Mouse (Mus musculus) heart, embryonic 11.5 days (tissue): ENCODE measurements around the gene Btbd3. TPM values are rescaled to one million over a fixed set of nuclear protein-coding genes. Genes with fewer than 3 reads are reported as not detected.

ENCODE experiments used
- ATAC-seq: fragments of 200-750 bp; cut with Nextera tagmentation; replicated peaks from 2 replicates; pipeline ENCODE4 v1.8.0; 2017; ENCODE audit warnings: moderate library complexity; ENCODE audit not compliant: insufficient number of reproducible peaks, low FRiP score, low TSS enrichment
- H3K27ac ChIP-seq: fragments of 300-500 bp; sonication (generic); 2 replicates; pipeline ENCODE4 v1.5.1; 2014; ENCODE audit warnings: mild to moderate bottlenecking, low read depth, low read length
- H3K27me3 ChIP-seq: fragments of 300-500 bp; sonication (generic); 2 replicates; pipeline ENCODE4 v1.6.1; 2014; ENCODE audit warnings: mild to moderate bottlenecking, low read length, mixed read lengths; ENCODE audit not compliant: control insufficient read depth, insufficient read depth
- H3K36me3 ChIP-seq: fragments of 300-500 bp; sonication (generic); 2 replicates; pipeline ENCODE4 v1.6.1; 2014; ENCODE audit warnings: mild to moderate bottlenecking, low read length, moderate library complexity, mixed read lengths; ENCODE audit not compliant: control insufficient read depth, insufficient read depth
- H3K4me1 ChIP-seq: fragments of 300-500 bp; sonication (generic); 2 replicates; pipeline ENCODE4 v1.6.1; 2014; ENCODE audit warnings: low read length; ENCODE audit not compliant: control insufficient read depth, insufficient read depth
- H3K4me2 ChIP-seq: fragments of 300-500 bp; sonication (generic); 2 replicates; pipeline ENCODE4 v1.6.1; 2014; ENCODE audit warnings: mild to moderate bottlenecking, moderate library complexity
- H3K4me3 ChIP-seq: fragments of 300-500 bp; sonication (generic); 2 replicates; pipeline ENCODE4 v1.5.1; 2014; ENCODE audit warnings: low read depth, low read length
- H3K9ac ChIP-seq: fragments of 300-500 bp; sonication (generic); 2 replicates; pipeline ENCODE4 v1.6.1; 2014; ENCODE audit warnings: mild to moderate bottlenecking, low read depth, low read length, moderate library complexity
- H3K9me3 ChIP-seq: fragments of 300-500 bp; sonication (generic); replicated peaks from 2 replicates; pipeline ENCODE4 v1.6.1; 2016; ENCODE audit warnings: low read length; ENCODE audit not compliant: control insufficient read depth
- WGBS: fragments of 180-500 bp; shearing (Covaris S2); extraction: QIAGEN DNeasy Blood & Tissue Kit; methylation state at CpG from one replicate; pipeline ENCODE4 v1.1.7; 2014; ENCODE audit not compliant: insufficient replicate concordance; 5-methylcytosine and 5-hydroxymethylcytosine counted together
- polyA plus RNA-seq: library from polyadenylated mRNA; unstranded; fragments of >200 nt; fragmentation: Nextera tagmentation; extraction: Ambion mirVana; gene quantifications from 2 replicates; pipeline ENCODE4 v1.2.1, GENCODE M21; 2014

The Btbd3 gene
- polyA plus RNA-seq, 1 experiment from 2014 or later, result 10.5 TPM

- Histone ChIP-seq H3K27ac (peak overlapping the region; percentile 93), H3K4me2 (peak overlapping the region; percentile 77), H3K9ac (peak overlapping the region; percentile 95), H3K4me3 (peak overlapping the region; percentile 89), H3K4me1 (peaks cover 8% of the 10 kb centered on the region; the same call in 1 of the 2 replicates), H3K27me3 (no peaks in the 10 kb centered on the region), H3K36me3 (no peaks in the 10 kb centered on the region), H3K9me3 (no peaks in the 10 kb centered on the region)
- WGBS, result under 1% methylated on average over 49 of the region's 51 CpGs
- ATAC-seq, result peak; percentile 53
Observed at GRCm38 (mm10) chr2:138256851-138257471, 596 bp downstream of the Btbd3 start.

DNA sequence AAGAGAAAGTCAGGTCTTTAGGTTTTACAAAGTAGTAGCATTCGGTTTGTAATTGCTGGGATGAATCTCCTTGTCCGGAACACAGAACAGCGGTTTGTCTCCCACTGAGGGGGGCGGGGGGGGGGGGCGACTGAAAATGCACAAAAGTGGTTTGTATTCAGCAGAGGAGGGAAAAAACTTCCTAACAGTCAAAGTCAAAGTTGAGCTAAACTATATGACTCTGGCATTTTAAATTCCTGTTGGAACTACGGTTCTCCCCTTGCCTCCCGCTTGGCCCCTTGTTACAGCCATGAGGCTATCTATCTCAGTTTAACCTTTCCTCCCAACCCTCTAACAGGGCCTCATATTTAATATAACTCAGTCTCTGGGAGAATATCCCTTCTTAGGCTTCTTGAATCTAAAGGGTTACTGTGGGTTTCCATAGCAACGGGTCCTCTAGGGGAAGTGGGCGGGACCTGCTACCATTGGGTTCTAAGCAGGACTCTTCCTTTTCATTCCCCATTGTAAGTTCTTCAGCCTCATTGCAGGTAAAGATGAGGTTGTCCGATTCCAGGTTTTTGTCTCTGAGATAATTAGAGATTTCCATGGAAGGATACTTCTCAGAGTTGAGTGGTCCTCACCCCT is 1.4 kb downstream of the Btbd3 start:
- ATAC-seq, result no peak
- 2% methylated on average over 10 of the region's 10 CpGs for WGBS
- Histone ChIP-seq H3K4me2 (peak overlapping the region; percentile 77), H3K27me3 (no peaks in the 10 kb centered on the region), H3K9ac (peak overlapping the region; percentile 95), H3K4me1 (peaks cover 14% of the 10 kb centered on the region), H3K36me3 (no peaks in the 10 kb centered on the region), H3K9me3 (no peaks in the 10 kb centered on the region), H3K27ac (no peak overlapping the region), H3K4me3 (peak overlapping the region; percentile 89)

DNA sequence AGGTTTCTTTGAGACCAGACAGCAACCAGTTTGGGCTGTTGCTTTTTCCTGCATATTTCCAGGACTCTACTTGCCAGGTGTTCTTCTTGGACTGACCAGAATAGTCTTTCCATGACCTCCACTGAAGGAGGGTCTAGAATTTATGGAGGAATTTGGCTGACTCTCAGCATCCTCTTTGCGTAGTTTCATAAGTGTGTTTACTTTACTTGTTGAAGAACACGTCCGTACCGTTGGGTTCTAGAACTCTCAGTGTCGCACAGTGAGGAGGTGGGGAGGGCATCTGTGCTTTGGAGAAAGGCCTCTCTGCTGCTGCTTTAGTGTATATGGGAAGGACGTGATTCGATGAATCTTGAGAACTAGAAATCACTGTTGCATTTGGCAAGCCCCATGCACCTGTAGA is 4.8 kb downstream of the Btbd3 start:
- no peaks in the 10 kb centered on the region for H3K36me3 ChIP-seq
- no peak for ATAC-seq
- WGBS, result 89% methylated on average over 7 of the region's 7 CpGs

DNA sequence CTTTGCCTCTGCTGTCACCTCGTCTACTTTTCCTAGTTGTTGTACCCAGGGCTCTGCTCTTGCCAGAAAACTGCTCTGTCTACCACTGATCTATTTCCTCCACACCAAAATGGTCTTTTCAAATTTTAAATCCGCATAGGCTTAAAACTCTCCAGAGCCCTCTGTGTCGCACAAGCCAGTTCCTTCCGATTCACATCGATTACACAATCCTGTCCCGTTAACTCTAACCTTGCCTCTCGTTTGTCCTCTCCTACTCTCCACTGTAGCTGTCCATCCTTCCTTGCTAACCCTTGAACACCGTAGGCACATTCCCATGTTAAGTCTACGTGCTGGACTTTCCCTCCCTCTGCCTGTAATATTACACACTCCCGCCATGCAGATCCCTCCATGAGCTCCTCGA is 6.5 kb downstream of the Btbd3 start:
- H3K4me1 ChIP-seq, result peaks cover 34% of the 10 kb centered on the region
- 72% methylated on average over 11 of the region's 11 CpGs for WGBS
- no peak overlapping the region for H3K4me3 ChIP-seq
- no peak overlapping the region for H3K27ac ChIP-seq
- H3K4me2 ChIP-seq, result peak overlapping the region; percentile 11; the same call in 1 of the 2 replicates
- no peaks in the 10 kb centered on the region for H3K9me3 ChIP-seq
- ATAC-seq, result no peak
- H3K36me3 ChIP-seq, result no peaks in the 10 kb centered on the region
- H3K9ac ChIP-seq, result no peak overlapping the region
- no peaks in the 10 kb centered on the region for H3K27me3 ChIP-seq

More for the DNA sequence above, 4.8 kb downstream of the Btbd3 start:
- Histone ChIP-seq H3K9me3 (no peaks in the 10 kb centered on the region), H3K4me2 (no peak overlapping the region), H3K27ac (no peak overlapping the region), H3K4me3 (no peak overlapping the region), H3K4me1 (peaks cover 25% of the 10 kb centered on the region), H3K9ac (no peak overlapping the region), H3K27me3 (no peaks in the 10 kb centered on the region)

GRCm38 (mm10) chr2:138265356-138266005 is 9.1 kb downstream of the Btbd3 start:
- Histone ChIP-seq H3K9me3 (no peaks in the 10 kb centered on the region), H3K27me3 (no peaks in the 10 kb centered on the region), H3K4me1 (peaks cover 36% of the 10 kb centered on the region), H3K9ac (no peak overlapping the region), H3K36me3 (no peaks in the 10 kb centered on the region), H3K4me3 (no peak overlapping the region), H3K27ac (peak overlapping the region; percentile 68; the same call in 1 of the 2 replicates), H3K4me2 (peak overlapping the region; percentile 30; the same call in 1 of the 2 replicates)
- 9% methylated on average over 13 of the region's 13 CpGs for WGBS
- ATAC-seq, result peak; percentile 31; the same call in 1 of the 2 replicates

DNA sequence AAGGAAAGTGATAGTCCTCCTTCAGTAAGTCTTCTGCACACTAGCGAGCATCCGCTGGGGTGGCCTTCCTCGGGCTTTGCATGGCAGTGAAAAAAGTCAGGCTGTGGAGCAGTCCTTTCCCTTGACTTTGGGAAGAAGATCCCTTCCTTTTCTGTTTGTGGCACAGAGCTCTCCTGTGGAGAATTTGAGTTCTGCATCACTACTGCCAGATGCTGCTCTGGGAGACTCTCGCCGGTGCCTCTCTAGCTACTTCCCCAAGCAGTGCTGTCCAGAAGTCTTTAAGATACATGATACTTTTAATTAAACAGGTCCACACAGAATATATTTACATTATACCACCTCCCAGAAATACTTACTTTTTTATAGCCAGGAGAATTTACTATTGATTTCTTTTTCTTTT is 10.3 kb downstream of the Btbd3 start:
- no peak overlapping the region for H3K27ac ChIP-seq
- H3K9ac ChIP-seq, result no peak overlapping the region
- ATAC-seq, result no peak
- WGBS, result 81% methylated on average over 5 of the region's 5 CpGs
- H3K36me3 ChIP-seq, result no peaks in the 10 kb centered on the region
- H3K9me3 ChIP-seq, result no peaks in the 10 kb centered on the region
- peaks cover 33% of the 10 kb centered on the region for H3K4me1 ChIP-seq
- H3K4me3 ChIP-seq, result no peak overlapping the region
- no peaks in the 10 kb centered on the region for H3K27me3 ChIP-seq
- H3K4me2 ChIP-seq, result no peak overlapping the region

- H3K4me2 ChIP-seq, result no peak overlapping the region
- no peak overlapping the region for H3K27ac ChIP-seq
- H3K36me3 ChIP-seq, result no peaks in the 10 kb centered on the region
- peak; percentile 21; the same call in 1 of the 2 replicates for ATAC-seq
- no peaks in the 10 kb centered on the region for H3K27me3 ChIP-seq
- 48% methylated on average over 4 of the region's 4 CpGs for WGBS
- no peak overlapping the region for H3K9ac ChIP-seq
- H3K4me3 ChIP-seq, result no peak overlapping the region
- H3K4me1 ChIP-seq, result peaks cover 26% of the 10 kb centered on the region
- no peaks in the 10 kb centered on the region for H3K9me3 ChIP-seq
Observed at GRCm38 (mm10) chr2:138267852-138268513, 11.6 kb downstream of the Btbd3 start.

DNA sequence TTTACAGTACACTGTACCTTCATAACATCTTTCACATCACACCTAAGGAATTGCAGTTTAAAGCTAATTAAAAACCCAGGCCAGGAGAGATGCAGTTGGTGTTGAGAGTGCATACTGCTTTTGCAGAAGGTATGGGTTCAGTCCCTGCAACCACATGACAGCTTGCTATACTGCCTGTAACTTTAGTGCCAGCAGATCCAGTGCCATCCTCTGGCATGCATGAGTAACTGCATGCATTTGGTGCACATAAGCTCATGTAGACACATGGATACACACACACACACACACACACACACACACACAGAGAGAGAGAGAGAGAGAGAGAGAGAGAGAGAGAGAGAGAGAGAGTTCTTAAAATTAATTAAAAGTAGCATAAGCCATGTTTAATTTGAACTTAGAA is 13.0 kb downstream of the Btbd3 start:
- Histone ChIP-seq H3K27ac (no peak overlapping the region), H3K4me3 (no peak overlapping the region), H3K9ac (no peak overlapping the region), H3K27me3 (no peaks in the 10 kb centered on the region), H3K9me3 (no peaks in the 10 kb centered on the region), H3K4me2 (no peak overlapping the region), H3K36me3 (no peaks in the 10 kb centered on the region), H3K4me1 (peaks cover 26% of the 10 kb centered on the region)
- ATAC-seq, result no peak
